Mouse (Mus musculus) hindbrain, postnatal 0 days (tissue): ENCODE data around the gene Sys1. TPM values are rescaled to one million over a fixed set of nuclear protein-coding genes. Genes with fewer than 3 reads are reported as not detected.
A peak's percentile ranks its signal among the peaks of the same experiment; 100 is the strongest.

Experiments used
- ATAC-seq: fragments of 200-750 bp; cut with Nextera tagmentation; 2 replicates; pipeline ENCODE4 v1.8.0; 2017; ENCODE audit warnings: mild to moderate bottlenecking, moderate TSS enrichment, moderate library complexity
- DNase-seq: peaks from one replicate; pipeline ENCODE4 v3.0.0-alpha.2; 2015; ENCODE audit warnings: low spot score
- H3K27ac ChIP-seq: fragments of 300-500 bp; sonication (generic); 2 replicates; pipeline ENCODE4 v1.5.1; 2014; ENCODE audit warnings: mild to moderate bottlenecking
- H3K27me3 ChIP-seq: fragments of 300-500 bp; sonication (generic); 2 replicates; pipeline ENCODE4 v1.6.1; 2014; ENCODE audit warnings: low read length, mixed read lengths; ENCODE audit not compliant: insufficient read depth
- H3K36me3 ChIP-seq: fragments of 300-500 bp; sonication (generic); 2 replicates; pipeline ENCODE4 v1.6.1; 2014; ENCODE audit warnings: low read length, mixed read lengths; ENCODE audit not compliant: insufficient read depth
- H3K4me1 ChIP-seq: fragments of 300-500 bp; sonication (generic); 2 replicates; pipeline ENCODE4 v1.6.1; 2014; ENCODE audit warnings: antibody characterized with exemption, low read length, mixed read lengths; ENCODE audit not compliant: insufficient read depth
- H3K4me2 ChIP-seq: fragments of 300-500 bp; sonication (generic); 2 replicates; pipeline ENCODE4 v1.6.1; 2014; ENCODE audit warnings: low read depth, mild to moderate bottlenecking, low read length, moderate library complexity, mixed read lengths
- H3K4me3 ChIP-seq: fragments of 300-500 bp; sonication (generic); 2 replicates; pipeline ENCODE4 v1.5.1; 2014; ENCODE audit warnings: low read length
- H3K9ac ChIP-seq: fragments of 300-500 bp; sonication (generic); replicated peaks from 2 replicates; pipeline ENCODE4 v1.6.1; 2014; ENCODE audit warnings: mild to moderate bottlenecking, low read length, moderate library complexity, mixed read lengths
- H3K9me3 ChIP-seq: fragments of 300-500 bp; sonication (generic); 2 replicates; pipeline ENCODE4 v1.6.1; 2016; ENCODE audit warnings: low read length, mixed read lengths
- CTCF ChIP-seq: IDR thresholded peaks from 2 replicates; pipeline ENCODE4 v1.5.1; 2016; ENCODE audit warnings: antibody characterized with exemption, control low read depth, low read depth
- WGBS: fragments of 180-500 bp; shearing (Covaris S2); extraction: QIAGEN DNeasy Blood & Tissue Kit; methylation state at CpG from one replicate; pipeline ENCODE4 v1.1.7; 2014; 5-methylcytosine and 5-hydroxymethylcytosine counted together
- polyA plus RNA-seq: library from polyadenylated mRNA; unstranded; fragments of >200 nt; fragmentation: Nextera tagmentation; extraction: Ambion mirVana; gene quantifications from 2 replicates; pipeline ENCODE4 v1.2.1, GENCODE M21; 2015
- total RNA-seq: library from RNA; depleted of rRNA; stranded (reverse); fragments of >200 nt; gene quantifications from 2 replicates; pipeline ENCODE4 v1.2.3, GENCODE M21; 2014

Sys1 gene
- total and polyA plus RNA-seq, 2 experiments from 2014 or later: 108 to 315 TPM

DNA sequence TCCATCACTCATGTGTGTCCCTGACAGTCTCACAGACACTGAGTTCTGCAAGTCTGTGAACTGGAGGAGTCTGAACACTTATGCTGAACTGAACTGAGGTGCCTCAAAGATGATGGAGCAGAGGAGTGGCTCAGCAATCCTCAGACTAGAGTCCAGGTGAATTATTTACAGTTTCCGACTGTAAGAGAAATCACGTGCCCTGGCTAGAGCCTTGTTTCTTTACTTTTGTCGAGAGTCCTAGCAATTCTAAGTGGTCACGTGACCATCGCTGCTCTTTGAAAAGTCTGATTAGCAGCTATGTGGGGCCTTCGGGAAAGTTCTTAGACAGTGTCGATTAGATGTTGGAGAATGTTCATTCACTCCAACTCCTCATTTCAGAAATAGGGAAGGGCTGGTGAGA is 1.2 kb downstream of the Sys1 start:
- Histone ChIP-seq H3K27ac (no peak overlapping the region), H3K4me1 (peaks cover 5% of the 10 kb centered on the region; the same call in 1 of the 2 replicates), H3K36me3 (0 out of 2 replicates have a peak, but pooled peaks cover under 1% of the 10 kb centered on the region), H3K9me3 (no peaks in the 10 kb centered on the region), H3K4me2 (no peak overlapping the region), H3K27me3 (no peaks in the 10 kb centered on the region), H3K9ac (no peak overlapping the region), H3K4me3 (no peak overlapping the region)
- WGBS: 58% methylated on average over 7 of the region's 7 CpGs
- ATAC-seq (no peak), DNase-seq (no peak)
- no peak for TF ChIP-seq CTCF

DNA sequence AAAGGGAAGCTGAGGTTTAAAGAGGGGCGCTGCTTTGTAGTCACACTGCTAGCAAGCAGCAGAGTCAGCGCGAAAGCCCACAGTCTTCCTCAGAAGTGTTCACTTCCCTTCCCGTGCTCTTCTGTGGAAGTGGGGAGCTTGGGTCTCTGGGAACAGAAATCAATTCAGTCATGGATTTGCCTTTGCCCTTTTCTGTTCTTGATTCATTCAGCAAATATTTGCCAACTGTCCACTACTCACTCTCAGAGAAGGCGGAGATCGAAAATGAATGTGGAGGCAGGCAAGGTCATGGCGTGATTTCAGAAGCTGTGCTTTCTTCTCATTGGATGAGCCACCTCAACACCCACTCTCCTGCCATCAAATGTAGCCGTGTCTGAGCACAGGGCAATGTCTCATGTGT is 1.8 kb downstream of the Sys1 start:
- no peak overlapping the region for H3K4me3 ChIP-seq
- no peak overlapping the region for H3K27ac ChIP-seq
- WGBS: 86% methylated on average over 8 of the region's 8 CpGs
- no peak overlapping the region for H3K4me2 ChIP-seq
- 0 out of 2 replicates have a peak, but pooled peaks cover 6% of the 10 kb centered on the region for H3K36me3 ChIP-seq
- ATAC-seq: no peak
- DNase-seq: no peak
- no peak overlapping the region for H3K9ac ChIP-seq
- H3K4me1 ChIP-seq: peaks cover 5% of the 10 kb centered on the region; the same call in 1 of the 2 replicates
- TF ChIP-seq CTCF: no peak
- no peaks in the 10 kb centered on the region for H3K9me3 ChIP-seq
- no peaks in the 10 kb centered on the region for H3K27me3 ChIP-seq

DNA sequence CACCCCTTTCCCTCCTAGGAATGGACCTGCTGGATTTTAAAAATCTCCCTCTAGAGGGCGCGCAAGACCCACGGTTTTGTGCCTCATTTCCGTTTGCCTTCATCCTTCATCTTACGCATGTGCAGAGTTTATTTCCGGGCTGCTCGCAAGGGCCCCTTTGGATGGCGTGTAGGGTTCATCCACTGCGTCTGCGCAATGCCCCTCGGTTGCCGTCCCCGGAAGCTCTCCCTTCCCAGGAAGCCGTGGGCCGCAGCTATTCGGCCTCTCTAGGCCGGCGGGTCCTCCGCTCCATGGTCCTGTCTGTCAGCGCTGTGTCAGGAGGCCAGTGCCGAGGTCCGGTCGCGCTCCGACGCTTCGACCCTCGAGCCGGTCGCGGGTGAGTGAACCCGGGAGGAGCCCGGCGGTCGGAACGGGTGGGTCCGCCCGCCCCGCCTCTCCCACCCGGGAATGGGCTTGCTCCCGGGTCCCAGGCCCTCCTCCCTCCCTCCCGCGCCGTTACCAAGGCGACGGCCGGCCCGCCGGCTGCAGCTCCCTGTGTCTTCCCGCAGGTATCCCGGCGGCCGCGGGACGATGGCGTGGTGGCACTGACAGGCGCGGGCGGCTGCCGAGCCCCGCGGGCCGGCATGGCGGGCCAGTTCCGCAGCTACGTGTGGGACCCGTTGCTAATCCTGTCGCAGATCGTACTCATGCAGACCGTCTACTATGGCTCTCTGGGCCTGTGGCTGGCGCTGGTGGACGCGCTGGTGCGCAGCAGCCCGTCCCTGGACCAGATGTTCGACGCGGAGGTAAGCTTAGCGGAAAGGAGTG is 4.2 kb downstream of the Sys1 start, which contains the start of gene Gm20458:
Gene Gm20458 (plus strand): TSS at position 223 of the 807 bp plus-strand sequence.
- TF ChIP-seq CTCF: peak; percentile 87
- WGBS: under 1% methylated on average over 72 of the region's 79 CpGs
- H3K9ac ChIP-seq: peak within 1 kb of the TSS; percentile 84
- H3K4me2 ChIP-seq: peak within 1 kb of the TSS; percentile 83
- peak; percentile 99 for ATAC-seq
- no peaks in the 10 kb centered on the region for H3K27me3 ChIP-seq
- peaks cover 24% of the 10 kb centered on the region for H3K36me3 ChIP-seq
- H3K9me3 ChIP-seq: no peaks in the 10 kb centered on the region
- peak within 1 kb of the TSS; percentile 93 for H3K27ac ChIP-seq
- DNase-seq: peak; percentile 99
- H3K4me3 ChIP-seq: peak within 1 kb of the TSS; percentile 75
- peaks cover 5% of the 10 kb centered on the region; the same call in 1 of the 2 replicates for H3K4me1 ChIP-seq

DNA sequence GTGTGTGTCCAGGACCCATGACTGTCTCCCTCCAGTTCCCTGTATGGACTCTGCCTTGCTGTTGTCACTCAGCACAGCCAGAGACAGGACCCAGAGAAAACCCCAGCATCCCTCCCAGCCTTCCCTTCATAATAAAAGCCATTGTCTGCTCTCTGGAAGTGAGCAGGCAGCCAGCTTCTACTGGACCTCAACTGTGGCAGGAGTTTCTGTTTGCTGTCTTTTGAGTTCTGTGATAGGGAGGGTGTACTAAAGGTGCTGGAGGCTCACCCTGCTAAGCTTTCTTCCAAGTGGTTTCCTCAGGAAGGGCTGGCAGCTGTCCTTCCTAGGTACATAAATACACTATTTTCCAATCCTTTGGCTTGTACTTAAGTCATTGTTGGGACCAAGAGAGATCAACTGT is 8.4 kb downstream of the Sys1 start:
- Histone ChIP-seq H3K9me3 (no peaks in the 10 kb centered on the region), H3K27ac (no peak overlapping the region)

DNA sequence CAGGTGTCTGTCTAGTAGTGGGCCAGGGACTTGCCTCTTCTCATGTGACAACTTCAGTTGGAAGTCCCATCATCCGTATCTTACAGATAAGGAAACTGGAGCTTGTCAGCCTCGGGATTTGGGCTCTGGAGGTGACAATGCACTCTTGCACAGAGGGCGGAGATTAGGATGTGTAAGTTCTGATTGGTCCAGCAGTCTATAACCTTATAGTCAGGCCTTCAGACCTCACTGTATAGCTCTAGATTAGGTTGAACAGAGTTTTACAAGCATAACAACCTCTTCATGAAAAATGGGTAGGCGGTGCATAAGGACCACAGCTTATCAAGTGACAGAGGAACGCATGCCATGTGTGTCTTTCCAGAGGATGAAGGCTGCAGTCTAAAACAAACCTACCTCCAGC is 10.0 kb downstream of the Sys1 start:
- Histone ChIP-seq H3K4me3 (no peak overlapping the region), H3K9ac (no peak overlapping the region), H3K27me3 (no peaks in the 10 kb centered on the region), H3K4me2 (no peak overlapping the region), H3K36me3 (peaks cover 33% of the 10 kb centered on the region), H3K27ac (no peak overlapping the region), H3K4me1 (0 out of 2 replicates have a peak, but pooled peaks cover 4% of the 10 kb centered on the region), H3K9me3 (no peaks in the 10 kb centered on the region)
- no peak for TF ChIP-seq CTCF
- no peak for ATAC-seq
- DNase-seq: no peak
- WGBS: 88% methylated on average over 5 of the region's 5 CpGs

More for the DNA sequence above, 8.4 kb downstream of the Sys1 start:
- Histone ChIP-seq H3K4me3 (no peak overlapping the region), H3K36me3 (peaks cover 33% of the 10 kb centered on the region), H3K4me1 (0 out of 2 replicates have a peak, but pooled peaks cover 5% of the 10 kb centered on the region), H3K27me3 (no peaks in the 10 kb centered on the region), H3K9ac (no peak overlapping the region), H3K4me2 (no peak overlapping the region)
- ATAC-seq: no peak
- no peak for DNase-seq
- no peak for TF ChIP-seq CTCF

DNA sequence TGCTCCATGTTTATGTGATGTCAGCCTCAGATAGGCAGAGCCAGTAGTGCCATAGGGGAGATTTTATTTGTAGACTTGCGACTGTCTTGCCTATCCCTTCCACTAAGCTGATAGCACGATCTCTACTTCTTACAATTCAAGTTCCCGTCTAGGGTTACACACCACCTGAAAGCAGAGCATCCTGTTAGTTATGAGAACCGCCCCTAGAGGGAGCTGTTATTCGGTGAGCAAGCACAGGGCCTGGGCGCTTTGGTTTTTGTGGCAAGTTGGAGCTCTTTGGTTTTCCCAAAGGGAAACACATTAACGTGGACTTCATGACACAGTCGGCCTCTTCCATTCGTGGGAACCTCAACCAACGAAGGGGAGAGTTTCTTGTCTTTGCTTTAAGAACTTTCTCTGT is 13.5 kb downstream of the Sys1 start:
- H3K9me3 ChIP-seq: no peaks in the 10 kb centered on the region
- 36% methylated on average over 10 of the region's 10 CpGs for WGBS
- H3K4me3 ChIP-seq: no peak overlapping the region
- H3K4me1 ChIP-seq: no peaks in the 10 kb centered on the region
- DNase-seq (peak; percentile 71), ATAC-seq (no peak)
- peak; percentile 70 for TF ChIP-seq CTCF
- H3K36me3 ChIP-seq: peaks cover 32% of the 10 kb centered on the region
- H3K27me3 ChIP-seq: no peaks in the 10 kb centered on the region
- H3K27ac ChIP-seq: no peak overlapping the region
- no peak overlapping the region for H3K4me2 ChIP-seq
- H3K9ac ChIP-seq: no peak overlapping the region

DNA sequence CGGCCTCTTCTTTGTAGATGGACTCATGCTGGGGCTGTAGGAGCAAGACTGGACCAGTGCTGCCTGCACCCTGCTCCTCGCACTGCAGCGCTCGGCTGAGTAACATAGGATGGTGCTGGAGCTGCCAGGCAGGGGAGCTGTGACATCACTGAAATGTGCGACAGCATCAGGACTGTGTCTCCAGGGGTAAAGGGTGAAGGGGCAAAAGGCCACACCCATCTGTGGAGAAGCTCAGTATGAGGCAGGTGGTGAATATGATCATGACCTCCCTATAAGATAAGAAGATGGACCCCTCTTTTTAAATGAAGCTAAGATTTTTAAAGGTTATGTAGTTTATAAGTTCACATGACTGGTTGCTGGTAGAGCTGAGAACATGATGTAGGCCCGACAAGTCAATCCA is 16.9 kb downstream of the Sys1 start, which contains the start of gene Trp53tg5:
Gene Trp53tg5 (minus strand): TSS at position 101 of the 400 bp plus-strand sequence.
- no peak within 1 kb of the TSS for H3K4me3 ChIP-seq
- DNase-seq: no peak
- H3K4me2 ChIP-seq: no peak within 1 kb of the TSS
- no peaks in the 10 kb centered on the region for H3K4me1 ChIP-seq
- H3K27ac ChIP-seq: no peak within 1 kb of the TSS
- WGBS: 87% methylated on average over 6 of the region's 6 CpGs
- no peak for ATAC-seq
- no peaks in the 10 kb centered on the region for H3K9me3 ChIP-seq
- peaks cover 26% of the 10 kb centered on the region for H3K36me3 ChIP-seq
- H3K9ac ChIP-seq: no peak within 1 kb of the TSS
- H3K27me3 ChIP-seq: no peaks in the 10 kb centered on the region
- TF ChIP-seq CTCF: no peak
